Mouse (Mus musculus): ENCODE data around the gene C77080. TPM values are rescaled to one million over a fixed set of nuclear protein-coding genes. Genes with fewer than 3 reads are reported as not detected.
A peak's percentile ranks its signal among the peaks of the same experiment; 100 is the strongest.

Gene C77080
- polyA plus RNA-seq, 1 experiment from 2014 or later = 1.4 TPM

GRCm38 (mm10) chr4:129288067-129288466 is 26.9 kb upstream of the C77080 start:
- Histone ChIP-seq H3K4me2 (peak overlapping the region; percentile 98), H3K36me3 (no peaks in the 10 kb centered on the region), H3K27me3 (peaks cover 19% of the 10 kb centered on the region), H3K9me3 (replicated peaks) (no peaks in the 10 kb centered on the region), H3K9ac (no peak overlapping the region), H3K4me1 (replicated peaks) (peaks cover 22% of the 10 kb centered on the region), H3K4me3 (peak overlapping the region; percentile 64), H3K27ac (peak overlapping the region; percentile 53)
- ATAC-seq (replicated peaks; ENCODE audit: insufficient number of reproducible peaks, insufficient read depth, low FRiP score, low read depth) = no peak
- WGBS = 36% methylated on average over 3 of the region's 3 CpGs

- peak; percentile 41 for ATAC-seq (replicated peaks; ENCODE audit: insufficient number of reproducible peaks, insufficient read depth, low FRiP score, low read depth)
Observed at GRCm38 (mm10) chr4:129287472-129287981, 26.3 kb upstream of the C77080 start, which contains the start of gene Sync. Sync (plus strand) TSS chr4:129287617.

GRCm38 (mm10) chr4:129286683-129287471 is 25.7 kb upstream of the C77080 start:
- H3K4me3 ChIP-seq = peak overlapping the region; percentile 64
- peak overlapping the region; percentile 63 for H3K9ac ChIP-seq
- no peak overlapping the region for H3K27ac ChIP-seq
- no peaks in the 10 kb centered on the region for H3K36me3 ChIP-seq
- H3K27me3 ChIP-seq = peaks cover 18% of the 10 kb centered on the region
- no peaks in the 10 kb centered on the region for H3K9me3 ChIP-seq (replicated peaks)
- peak overlapping the region; percentile 98 for H3K4me2 ChIP-seq
- 3% methylated on average over 27 of the region's 28 CpGs for WGBS
- H3K4me1 ChIP-seq (replicated peaks) = peaks cover 22% of the 10 kb centered on the region
- ATAC-seq (replicated peaks; ENCODE audit: insufficient number of reproducible peaks, insufficient read depth, low FRiP score, low read depth) = peak; percentile 19; the same call in 1 of the 2 replicates

More at GRCm38 (mm10) chr4:129287472-129287981, 26.3 kb upstream of the C77080 start, which contains the start of gene Sync:
- H3K27ac ChIP-seq = peak within 1 kb of the TSS; percentile 53
- peak within 1 kb of the TSS; percentile 63 for H3K9ac ChIP-seq
- peaks cover 22% of the 10 kb centered on the region for H3K4me1 ChIP-seq (replicated peaks)
- no peaks in the 10 kb centered on the region for H3K36me3 ChIP-seq
- H3K27me3 ChIP-seq = peaks cover 18% of the 10 kb centered on the region
- WGBS = under 1% methylated on average over 45 of the region's 53 CpGs
- H3K4me3 ChIP-seq = peak within 1 kb of the TSS; percentile 64
- no peaks in the 10 kb centered on the region for H3K9me3 ChIP-seq (replicated peaks)
- peak within 1 kb of the TSS; percentile 98 for H3K4me2 ChIP-seq

- H3K36me3 ChIP-seq = no peaks in the 10 kb centered on the region
- peak overlapping the region; percentile 64 for H3K4me3 ChIP-seq
- 57% methylated on average over 5 of the region's 5 CpGs for WGBS
- H3K9ac ChIP-seq = no peak overlapping the region
- H3K4me2 ChIP-seq = peak overlapping the region; percentile 98; the same call in 1 of the 2 replicates
- H3K4me1 ChIP-seq (replicated peaks) = peaks cover 22% of the 10 kb centered on the region
- no peak overlapping the region for H3K27ac ChIP-seq
- H3K27me3 ChIP-seq = peaks cover 18% of the 10 kb centered on the region
- no peaks in the 10 kb centered on the region for H3K9me3 ChIP-seq (replicated peaks)
- no peak for ATAC-seq (replicated peaks; ENCODE audit: insufficient number of reproducible peaks, insufficient read depth, low FRiP score, low read depth)
Observed at GRCm38 (mm10) chr4:129286001-129286682, 24.9 kb upstream of the C77080 start.

- Histone ChIP-seq H3K9ac (no peak overlapping the region), H3K27me3 (peaks cover 18% of the 10 kb centered on the region), H3K9me3 (replicated peaks) (no peaks in the 10 kb centered on the region), H3K36me3 (no peaks in the 10 kb centered on the region), H3K27ac (no peak overlapping the region), H3K4me3 (no peak overlapping the region), H3K4me2 (no peak overlapping the region), H3K4me1 (replicated peaks) (peaks cover 22% of the 10 kb centered on the region)
- no peak for ATAC-seq (replicated peaks; ENCODE audit: insufficient number of reproducible peaks, insufficient read depth, low FRiP score, low read depth)
- 71% methylated on average over 2 of the region's 2 CpGs for WGBS
Observed at GRCm38 (mm10) chr4:129284685-129285084, 23.5 kb upstream of the C77080 start.

- ATAC-seq (replicated peaks; ENCODE audit: insufficient number of reproducible peaks, insufficient read depth, low FRiP score, low read depth) = no peak
- Histone ChIP-seq H3K9ac (no peak overlapping the region), H3K4me2 (no peak overlapping the region), H3K4me1 (replicated peaks) (peaks cover 19% of the 10 kb centered on the region), H3K9me3 (replicated peaks) (no peaks in the 10 kb centered on the region), H3K4me3 (no peak overlapping the region), H3K36me3 (no peaks in the 10 kb centered on the region), H3K27ac (no peak overlapping the region), H3K27me3 (peaks cover 14% of the 10 kb centered on the region)
- WGBS = 87% methylated on average over 5 of the region's 5 CpGs
Observed at GRCm38 (mm10) chr4:129283226-129283625, 22.0 kb upstream of the C77080 start.

- Histone ChIP-seq H3K4me1 (replicated peaks) (peaks cover 14% of the 10 kb centered on the region), H3K27me3 (peaks cover 14% of the 10 kb centered on the region), H3K9ac (no peak overlapping the region), H3K27ac (no peak overlapping the region), H3K4me3 (no peak overlapping the region), H3K4me2 (no peak overlapping the region), H3K9me3 (replicated peaks) (no peaks in the 10 kb centered on the region), H3K36me3 (no peaks in the 10 kb centered on the region)
- ATAC-seq (replicated peaks; ENCODE audit: insufficient number of reproducible peaks, insufficient read depth, low FRiP score, low read depth) = no peak
- WGBS = 81% methylated on average over 5 of the region's 5 CpGs
Observed at GRCm38 (mm10) chr4:129282786-129283185, 21.6 kb upstream of the C77080 start.

- Histone ChIP-seq H3K9me3 (replicated peaks) (no peaks in the 10 kb centered on the region), H3K4me1 (replicated peaks) (peaks cover 13% of the 10 kb centered on the region), H3K36me3 (no peaks in the 10 kb centered on the region), H3K27ac (no peak overlapping the region), H3K9ac (no peak overlapping the region), H3K4me2 (no peak overlapping the region), H3K27me3 (peaks cover 14% of the 10 kb centered on the region), H3K4me3 (no peak overlapping the region)
- 2% methylated on average over 18 of the region's 18 CpGs for WGBS
- ATAC-seq (replicated peaks; ENCODE audit: insufficient number of reproducible peaks, insufficient read depth, low FRiP score, low read depth) = peak; percentile 37; the same call in 1 of the 2 replicates
Observed at GRCm38 (mm10) chr4:129276453-129276865, 15.3 kb upstream of the C77080 start.

- WGBS = 27% methylated on average over 5 of the region's 5 CpGs
- Histone ChIP-seq H3K4me1 (replicated peaks) (peaks cover 13% of the 10 kb centered on the region), H3K27me3 (peaks cover 14% of the 10 kb centered on the region), H3K9me3 (replicated peaks) (no peaks in the 10 kb centered on the region), H3K27ac (no peak overlapping the region; the same call in 1 of the 2 replicates), H3K4me2 (peak overlapping the region; percentile 36), H3K36me3 (no peaks in the 10 kb centered on the region), H3K9ac (peak overlapping the region; percentile 12; the same call in 1 of the 2 replicates), H3K4me3 (no peak overlapping the region)
- ATAC-seq (replicated peaks; ENCODE audit: insufficient number of reproducible peaks, insufficient read depth, low FRiP score, low read depth) = peak; percentile 44
Observed at GRCm38 (mm10) chr4:129272756-129273046, 11.5 kb upstream of the C77080 start.

GRCm38 (mm10) chr4:129271991-129272755 is 11.0 kb upstream of the C77080 start:
- 18% methylated on average over 15 of the region's 15 CpGs for WGBS
- H3K9ac ChIP-seq = peak overlapping the region; percentile 12; the same call in 1 of the 2 replicates
- H3K36me3 ChIP-seq = no peaks in the 10 kb centered on the region
- ATAC-seq (replicated peaks; ENCODE audit: insufficient number of reproducible peaks, insufficient read depth, low FRiP score, low read depth) = peak; percentile 34
- peaks cover 12% of the 10 kb centered on the region for H3K27me3 ChIP-seq
- no peaks in the 10 kb centered on the region for H3K9me3 ChIP-seq (replicated peaks)
- no peak overlapping the region; the same call in 1 of the 2 replicates for H3K27ac ChIP-seq
- peaks cover 13% of the 10 kb centered on the region for H3K4me1 ChIP-seq (replicated peaks)
- H3K4me3 ChIP-seq = 0 out of 2 replicates have a peak overlapping the region, but pooled peaks have one; percentile 3
- peak overlapping the region; percentile 36 for H3K4me2 ChIP-seq

- H3K4me2 ChIP-seq = no peak overlapping the region
- no peak overlapping the region for H3K27ac ChIP-seq
- H3K4me1 ChIP-seq (replicated peaks) = peaks cover 12% of the 10 kb centered on the region
- no peak for ATAC-seq (replicated peaks; ENCODE audit: insufficient number of reproducible peaks, insufficient read depth, low FRiP score, low read depth)
- no peak overlapping the region for H3K4me3 ChIP-seq
- WGBS = 52% methylated on average over 1 of the region's 1 CpGs
- H3K36me3 ChIP-seq = no peaks in the 10 kb centered on the region
- no peak overlapping the region for H3K9ac ChIP-seq
- H3K9me3 ChIP-seq (replicated peaks) = no peaks in the 10 kb centered on the region
- peaks cover 7% of the 10 kb centered on the region; the same call in 1 of the 2 replicates for H3K27me3 ChIP-seq
Observed at GRCm38 (mm10) chr4:129268698-129269097, 7.5 kb upstream of the C77080 start.
